Mouse (Mus musculus): Measurements from ENCODE around the gene C1galt1c1. TPM values are rescaled to one million over a fixed set of nuclear protein-coding genes. Genes with fewer than 3 reads are reported as not detected.
A peak's percentile ranks its signal among the peaks of the same experiment; 100 is the strongest.

The C1galt1c1 gene
- 10 to 100 TPM; 14.5 to 14.6 TPM for total RNA-seq (2021)
- long read RNA-seq, experiment 1, transcript C1galt1c1-201 (2 exons, 1,449 nt), result major isoform, 12 of 12 reads
- long read RNA-seq, experiment 1, partial matches to known transcripts, result 0 of 12 reads
- long read RNA-seq, experiment 1, other reads (novel, unspliced or antisense), result 0 of 12 reads
- long read RNA-seq, experiment 2, transcript C1galt1c1-201 (2 exons, 1,449 nt), result major isoform, 5 of 7 reads
- long read RNA-seq, experiment 2, partial matches to known transcripts, result 0 of 7 reads
- long read RNA-seq, experiment 2, other reads (novel, unspliced or antisense), result 2 of 7 reads

DNA sequence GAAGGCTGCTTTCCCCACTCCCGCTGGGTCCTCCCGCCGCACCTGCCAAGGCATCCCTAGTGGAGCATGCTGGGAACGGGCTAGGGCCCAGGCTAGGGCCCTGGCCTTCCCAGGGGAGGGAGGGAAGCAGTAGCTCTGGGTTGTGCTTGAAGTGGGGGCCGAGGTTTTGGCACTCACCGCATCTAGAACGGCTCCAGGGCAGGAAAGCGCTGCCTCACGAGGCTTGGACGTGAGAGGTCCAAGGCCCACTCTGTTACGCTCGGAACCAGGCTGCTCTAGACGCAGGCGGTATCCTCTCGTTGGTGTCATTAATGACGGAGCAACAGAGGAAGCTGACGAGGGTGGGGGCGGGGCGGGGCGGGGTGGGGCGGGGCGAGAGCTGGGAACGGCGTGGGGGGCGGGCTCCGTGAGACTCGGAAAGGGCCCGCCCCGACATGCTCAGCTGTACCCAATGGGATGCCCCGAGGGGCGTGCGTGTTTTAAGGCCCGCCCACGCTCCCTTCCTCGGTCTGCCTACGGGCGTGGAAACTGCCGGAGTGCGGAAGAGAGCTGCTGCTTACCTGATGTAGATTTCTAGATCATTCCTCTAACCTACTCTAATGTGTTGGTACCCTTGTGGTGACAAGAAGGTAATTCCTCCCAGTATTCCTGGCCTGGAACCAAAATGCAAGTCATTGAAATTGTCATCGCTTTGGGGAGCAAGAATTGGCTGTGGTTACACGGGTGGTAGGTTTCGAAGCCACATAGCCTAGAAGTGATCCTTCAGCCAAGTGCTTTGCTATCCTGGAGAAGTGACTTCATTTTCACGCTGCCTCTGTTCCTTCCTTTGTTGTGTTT lies at the start of gene C1galt1c1:
Gene C1galt1c1 (minus strand): TSS at position 287 of the 837 bp plus-strand sequence.
- DNase-seq (ENCODE audit: low spot score in 2 of 2), result peak; percentile 77 to 90

DNA sequence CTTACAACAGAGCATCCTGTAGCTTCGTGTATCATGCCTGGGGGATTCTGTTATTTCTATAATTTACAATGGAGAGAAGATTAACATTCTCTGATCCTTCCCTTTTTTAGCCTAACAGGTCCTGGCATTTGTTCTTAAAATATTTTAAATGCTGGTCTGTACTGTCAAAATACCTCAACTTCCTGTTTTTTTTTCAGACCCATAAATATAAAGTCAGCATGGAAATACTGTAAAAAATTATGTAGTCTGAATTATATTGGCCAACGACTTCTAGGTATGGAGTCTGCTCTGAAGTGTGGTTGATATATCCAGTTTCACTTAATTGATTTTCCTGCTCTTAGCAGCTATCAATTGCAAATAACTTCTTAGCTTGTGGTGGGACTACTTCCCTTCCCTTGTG lies 47.1 kb upstream of the C1galt1c1 start:
- no peak for DNase-seq (ENCODE audit: low spot score in 2 of 2)

DNA sequence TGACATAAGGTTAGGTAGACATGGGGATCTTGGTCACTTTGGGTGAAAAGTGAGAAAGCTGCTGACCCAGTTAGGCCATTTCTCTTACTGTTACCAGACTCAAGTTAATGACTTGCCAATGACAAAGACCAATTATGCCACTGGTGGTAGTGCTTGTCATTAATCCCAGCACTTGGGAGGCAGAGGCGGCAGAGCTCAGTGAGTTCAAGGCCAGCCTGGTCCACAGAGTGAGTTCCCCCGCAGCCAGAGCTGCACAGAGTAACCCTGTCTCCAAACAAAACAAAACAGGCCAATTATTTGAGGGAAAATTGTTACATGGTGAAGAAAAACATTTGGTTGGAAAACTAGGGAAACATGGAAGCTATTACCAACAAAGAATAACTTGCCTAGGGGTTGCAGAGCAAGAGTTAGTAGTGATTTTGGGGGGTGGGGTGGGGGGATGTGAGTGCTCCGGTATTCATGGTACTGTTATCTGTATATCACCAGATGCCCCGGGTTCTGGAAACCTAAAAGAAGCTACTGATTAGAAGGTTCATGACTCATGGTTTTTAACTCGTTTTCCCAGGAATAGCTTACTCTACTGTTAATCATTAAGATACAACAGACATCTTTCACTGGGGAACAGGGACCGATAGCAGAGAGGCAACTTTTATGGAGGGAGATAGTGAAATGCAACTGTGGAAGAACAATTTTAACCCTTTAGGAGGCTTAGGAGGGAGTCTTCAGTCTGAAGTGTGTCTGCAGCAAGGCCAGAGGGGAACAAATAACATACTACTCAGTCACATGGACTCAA lies 34.4 kb upstream of the C1galt1c1 start:
- no peak for DNase-seq (ENCODE audit: low spot score in 2 of 2)

DNA sequence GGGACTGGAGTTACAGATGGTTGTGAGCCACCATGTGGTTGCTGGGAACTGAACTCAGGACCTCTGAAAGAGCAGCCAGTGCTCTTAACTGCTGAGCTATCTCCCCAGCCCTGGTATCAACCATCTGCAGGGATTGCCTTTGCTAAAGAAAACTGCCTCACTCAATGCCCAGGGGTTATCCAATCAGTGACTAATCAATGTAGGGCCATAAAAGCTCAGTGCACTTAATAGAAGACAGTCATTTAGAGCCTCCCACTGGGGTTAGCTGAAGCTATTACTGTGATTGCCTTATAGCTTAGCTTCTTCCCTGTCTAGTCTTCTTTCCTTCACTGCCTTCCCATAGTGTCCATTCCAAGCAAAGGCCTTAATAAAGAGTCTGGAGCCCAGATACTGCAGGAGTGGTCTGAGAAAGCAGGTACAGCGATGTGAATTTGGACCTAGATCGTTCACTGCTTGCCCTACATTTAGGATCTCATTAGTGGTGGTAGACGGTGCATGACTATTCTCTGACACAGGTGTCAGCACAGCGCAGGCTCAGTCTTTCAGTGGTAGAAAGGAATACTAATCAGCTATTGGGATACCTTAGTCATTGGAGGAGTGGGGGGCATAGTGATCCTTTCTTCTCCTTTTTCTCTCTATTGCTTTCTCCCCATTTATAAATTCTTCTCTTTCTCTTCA lies 21.5 kb upstream of the C1galt1c1 start:
- DNase-seq (ENCODE audit: low spot score in 2 of 2), result no peak

DNA sequence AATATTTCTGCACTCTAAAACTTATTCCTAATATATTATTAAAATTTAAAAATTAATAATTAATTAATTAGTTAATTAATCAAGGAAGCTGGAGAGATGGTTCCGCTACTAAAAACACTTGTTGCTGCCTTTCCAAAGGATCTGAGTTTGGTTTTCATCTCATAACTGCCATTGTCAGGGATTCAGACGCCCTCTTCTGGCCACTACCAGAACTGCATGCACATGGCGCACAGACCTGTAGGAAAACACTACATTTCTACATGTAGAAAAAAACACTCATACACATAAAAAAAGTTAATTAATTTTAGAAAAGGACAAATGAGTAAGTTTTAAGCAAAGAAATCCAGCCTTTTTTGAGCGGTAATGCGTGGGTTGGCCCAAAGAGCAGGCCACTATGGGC lies 19.8 kb upstream of the C1galt1c1 start:
- no peak for DNase-seq (ENCODE audit: low spot score in 2 of 2)

DNA sequence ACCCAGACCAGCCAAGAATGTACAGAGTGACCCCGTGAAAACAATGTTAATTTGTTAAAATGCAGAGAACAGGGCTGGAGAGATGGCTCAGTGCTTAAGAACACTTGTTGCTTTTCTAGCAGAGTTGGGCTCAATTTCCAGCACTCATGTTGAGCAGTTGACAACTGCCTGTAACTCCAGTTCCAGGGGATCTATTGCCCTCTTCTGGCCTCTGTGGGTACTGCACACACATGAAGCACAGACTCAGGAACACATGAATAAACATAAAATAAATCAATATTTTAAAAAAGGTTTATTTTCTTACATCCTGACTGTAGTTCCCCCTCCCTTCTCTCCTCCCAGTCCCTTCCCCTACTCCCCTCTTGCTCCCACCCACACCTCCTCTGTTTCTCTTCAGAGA lies 18.3 kb upstream of the C1galt1c1 start:
- no peak for DNase-seq (ENCODE audit: low spot score in 2 of 2)

DNA sequence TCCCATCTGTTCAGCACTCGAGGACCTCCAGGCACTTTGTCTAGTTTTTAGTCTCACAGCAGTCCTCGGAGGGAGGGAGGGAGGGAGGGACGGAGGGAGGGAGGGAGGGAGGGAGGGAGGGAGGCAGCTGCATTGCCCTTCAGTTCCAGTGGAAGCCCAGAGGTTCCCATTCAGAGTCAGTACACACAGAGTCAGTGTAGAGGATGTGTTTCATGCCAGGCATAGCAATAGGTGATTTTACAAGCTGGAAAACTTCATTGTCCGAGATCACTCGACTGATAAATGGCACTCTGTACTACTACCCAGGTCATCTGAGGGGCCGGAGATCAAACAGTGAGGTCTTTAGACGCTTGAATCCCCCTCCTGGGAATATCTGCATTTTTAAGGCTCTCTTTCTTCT lies 16.3 kb upstream of the C1galt1c1 start:
- no peak for DNase-seq (ENCODE audit: low spot score in 2 of 2)

DNA sequence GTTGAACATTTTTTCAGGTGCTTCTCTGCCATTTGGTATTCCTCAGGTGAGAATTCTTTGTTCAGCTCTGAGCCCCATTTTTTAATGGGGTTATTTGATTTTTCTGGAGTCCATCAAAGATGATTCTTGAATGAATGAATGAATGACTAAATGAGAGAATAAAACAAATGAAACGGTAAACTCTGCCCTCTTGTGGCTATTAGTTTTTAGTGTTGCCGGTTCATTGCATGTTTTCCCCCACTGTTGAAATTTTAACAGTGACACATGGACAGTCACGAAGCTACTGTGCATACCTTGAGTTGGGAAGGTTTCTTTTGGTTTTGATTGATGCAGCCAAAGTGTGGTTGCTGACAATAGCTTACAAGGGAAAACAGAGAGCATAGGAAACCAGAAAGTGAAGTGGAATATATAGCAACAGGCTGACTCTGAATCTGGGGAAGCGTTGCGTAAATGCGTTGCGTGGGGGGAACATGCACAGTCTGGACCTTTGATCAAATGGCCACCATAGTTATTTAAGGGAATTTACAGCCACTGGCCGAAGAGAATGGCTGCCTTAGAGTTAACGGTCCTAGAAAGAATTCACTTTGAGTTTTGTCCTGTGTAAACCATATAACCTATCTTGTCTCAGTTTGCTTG lies 15.6 kb upstream of the C1galt1c1 start:
- DNase-seq (ENCODE audit: low spot score in 2 of 2), result no peak

DNA sequence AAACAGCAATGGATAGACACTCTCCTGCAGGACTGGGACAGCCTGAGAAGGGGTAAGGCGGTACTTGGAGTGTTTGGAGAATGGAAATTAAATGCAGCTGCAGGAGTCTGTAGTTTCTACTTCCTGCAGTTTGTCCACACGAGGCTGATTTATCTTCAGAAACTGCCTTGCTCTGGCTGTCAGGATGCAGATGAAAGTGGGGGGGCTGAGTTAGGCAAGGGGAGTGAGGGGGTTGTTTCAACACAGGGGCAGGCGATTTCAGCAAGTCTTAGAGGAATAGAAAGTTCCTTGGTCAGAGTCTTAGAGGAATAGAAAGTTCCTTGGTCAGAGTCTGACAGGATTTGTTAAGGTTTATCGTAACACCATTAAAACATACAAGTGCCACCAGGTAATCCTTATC lies 7.3 kb upstream of the C1galt1c1 start:
- DNase-seq (ENCODE audit: low spot score in 2 of 2), result no peak

DNA sequence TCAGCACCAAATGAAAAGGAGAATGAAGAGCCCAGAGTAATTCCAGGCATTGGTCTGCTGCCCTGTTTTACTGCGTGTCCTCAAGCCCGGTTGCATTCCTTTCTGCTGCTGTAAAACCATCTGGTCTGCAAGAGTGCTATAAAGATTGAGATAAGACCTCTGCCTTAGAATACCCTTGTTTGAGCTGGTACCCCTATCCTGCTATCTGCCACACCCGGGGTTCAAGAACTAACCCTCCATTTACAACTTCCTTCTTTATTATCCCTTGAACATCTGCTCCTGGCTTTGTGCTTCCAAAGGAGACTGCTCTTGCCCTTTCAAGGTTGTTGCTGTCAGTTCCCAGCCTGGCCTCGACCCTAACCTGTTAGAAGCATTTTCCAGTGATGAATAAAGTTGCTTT lies 6.5 kb upstream of the C1galt1c1 start:
- DNase-seq (ENCODE audit: low spot score in 2 of 2), result no peak

DNA sequence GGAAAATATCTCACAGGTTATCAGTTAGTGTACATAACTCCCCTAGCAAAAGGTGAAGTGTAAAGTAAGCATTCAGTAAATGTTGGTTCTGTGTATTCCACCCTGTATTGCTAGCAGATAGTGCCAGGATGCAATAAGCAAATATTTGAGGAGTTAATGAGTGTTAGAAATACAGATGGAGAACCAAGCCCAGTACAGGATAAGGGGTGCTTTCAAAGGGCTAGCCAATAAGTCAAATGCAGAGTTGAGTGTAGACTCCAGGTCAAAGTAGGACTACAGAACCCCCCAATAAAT lies 698 bp upstream of the C1galt1c1 start:
- DNase-seq (ENCODE audit: low spot score in 2 of 2), result no peak

DNA sequence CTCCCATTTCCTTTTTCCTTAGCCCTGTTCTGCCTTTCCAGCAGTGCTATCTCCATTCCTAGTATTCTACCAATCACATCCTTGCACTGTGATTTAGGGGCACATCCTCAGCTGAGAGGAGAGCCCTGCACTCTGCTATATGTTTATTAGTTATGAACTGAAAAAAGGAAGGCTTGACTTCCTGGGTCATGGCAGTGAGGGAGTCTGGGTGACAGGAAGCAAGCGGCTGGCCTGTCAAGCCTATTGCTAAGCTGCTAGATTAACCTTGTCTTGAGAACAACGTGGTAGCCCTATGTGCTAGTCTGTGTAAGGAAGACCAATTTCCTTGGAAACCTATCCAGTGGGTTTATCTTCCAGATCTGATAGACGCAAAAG lies 33.9 kb downstream of the C1galt1c1 start:
- DNase-seq (ENCODE audit: low spot score in 2 of 2), result peak in 1 of 2 experiments; percentile 8

DNA sequence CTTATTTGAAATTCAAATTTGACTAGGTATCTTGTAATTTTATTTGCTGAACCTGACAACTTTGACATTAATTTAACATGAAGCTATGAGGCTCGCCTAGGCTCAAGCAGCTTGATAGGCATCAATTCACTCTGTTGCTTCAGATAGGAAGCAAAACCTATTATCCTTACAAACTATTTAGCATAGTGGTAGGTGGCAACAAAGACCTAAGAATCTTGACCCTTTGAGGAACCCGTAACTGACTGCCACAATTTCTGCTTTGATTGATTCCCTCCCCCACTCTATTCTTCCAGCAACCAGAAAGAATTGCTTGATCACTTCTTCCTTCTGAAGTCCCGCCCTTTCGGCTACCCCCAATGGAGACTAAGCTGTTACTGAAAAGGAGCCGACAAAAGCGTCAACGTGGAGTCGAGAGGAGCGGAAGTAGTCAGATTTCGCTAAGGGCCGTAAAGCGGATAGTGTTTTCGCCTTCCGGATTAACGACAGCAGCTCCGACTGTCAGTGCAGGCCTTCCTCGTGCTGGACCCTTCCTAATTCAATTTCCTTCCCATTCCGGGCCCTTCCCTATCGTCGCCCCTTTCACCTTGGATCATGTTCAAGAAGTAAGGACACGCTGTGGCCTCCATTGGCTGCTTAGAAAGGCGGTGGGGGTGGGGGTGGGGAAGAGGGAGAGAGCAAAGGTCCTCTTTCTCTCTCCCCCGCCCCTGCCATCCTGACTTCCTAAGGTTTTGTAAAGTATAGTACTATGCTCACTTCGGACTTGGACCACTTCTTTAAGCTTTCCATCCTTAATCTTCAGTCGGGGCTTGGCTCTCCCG lies 34.5 kb downstream of the C1galt1c1 start, which contains the start of gene Mcts1:
Gene Mcts1 (plus strand): TSS at position 402 of the 818 bp plus-strand sequence.
- DNase-seq (ENCODE audit: low spot score in 2 of 2), result peak; percentile 30 to 58

DNA sequence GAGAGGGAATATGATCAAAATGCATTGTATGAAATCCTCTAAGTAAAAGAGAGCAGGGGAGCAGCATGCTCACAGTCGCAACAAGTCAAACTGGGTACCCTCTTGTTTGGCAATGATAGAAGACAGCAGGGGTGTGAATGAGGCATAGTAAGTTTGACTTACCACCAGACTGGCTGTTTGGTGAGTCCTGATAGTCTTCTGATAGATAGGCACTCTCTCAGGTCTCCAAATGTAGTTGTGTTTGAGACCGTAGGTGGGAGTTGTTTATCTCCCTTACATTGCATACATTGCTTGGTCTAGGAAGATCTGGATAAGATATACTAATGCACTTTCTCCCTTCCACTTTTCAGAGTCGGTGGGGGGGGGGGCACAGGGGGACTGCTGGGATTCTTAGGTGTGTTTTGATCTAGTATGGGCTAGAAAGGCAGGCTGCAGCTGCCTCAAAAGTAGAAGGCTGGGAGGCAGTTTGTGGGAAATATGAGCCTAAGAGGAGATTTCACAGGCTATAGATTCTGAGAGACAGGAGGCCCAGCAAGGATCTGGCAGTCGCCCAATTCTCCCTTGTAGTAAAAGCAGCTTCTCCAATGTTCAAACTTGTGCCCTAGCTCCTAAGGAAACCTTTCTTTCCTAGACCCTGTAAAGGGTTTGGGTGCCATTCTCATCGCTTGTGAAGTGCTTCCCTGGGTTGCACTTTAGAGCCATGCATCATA lies 41.6 kb downstream of the C1galt1c1 start:
- DNase-seq (ENCODE audit: low spot score in 2 of 2), result peak in 1 of 2 experiments; percentile 9

DNA sequence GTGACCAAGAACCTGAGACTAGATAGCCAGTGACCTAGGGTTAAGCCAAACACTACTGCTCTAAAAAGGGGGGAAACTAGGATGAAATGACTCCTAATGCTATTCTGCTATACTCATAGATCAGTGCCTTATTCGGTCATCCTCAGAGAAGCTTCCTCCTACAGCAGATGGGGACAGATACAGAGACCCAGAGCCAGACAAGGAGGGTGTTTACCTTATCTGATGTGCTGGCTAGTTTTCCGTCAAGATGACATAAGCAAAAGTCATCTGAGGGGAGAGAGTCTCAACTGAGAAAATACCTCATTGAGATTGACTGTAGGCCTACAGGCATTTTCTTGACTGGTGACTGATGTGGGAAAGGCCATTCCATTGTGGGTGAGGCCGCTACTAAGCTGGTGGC lies 43.1 kb downstream of the C1galt1c1 start:
- no peak for DNase-seq (ENCODE audit: low spot score in 2 of 2)

DNA sequence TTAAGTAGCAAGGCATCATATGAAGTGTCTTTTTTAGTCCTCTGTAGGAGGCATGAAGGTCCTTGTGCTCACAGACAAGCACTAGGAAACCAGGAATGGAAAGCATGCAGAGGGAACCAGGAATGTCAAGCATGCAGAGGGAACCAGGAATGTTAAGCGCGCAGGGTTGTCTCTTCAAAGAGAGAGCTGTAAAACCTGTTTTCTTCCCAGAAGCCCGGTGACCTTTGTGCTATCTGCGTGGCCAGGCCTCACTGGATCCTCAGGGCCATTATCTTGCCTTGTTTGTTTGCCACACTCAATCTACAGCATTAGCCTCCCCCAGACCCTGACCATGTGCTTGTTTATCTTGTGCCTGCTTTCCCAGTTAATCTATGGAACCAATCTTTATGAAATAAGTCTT lies 45.1 kb downstream of the C1galt1c1 start:
- DNase-seq (ENCODE audit: low spot score in 2 of 2), result no peak

DNA sequence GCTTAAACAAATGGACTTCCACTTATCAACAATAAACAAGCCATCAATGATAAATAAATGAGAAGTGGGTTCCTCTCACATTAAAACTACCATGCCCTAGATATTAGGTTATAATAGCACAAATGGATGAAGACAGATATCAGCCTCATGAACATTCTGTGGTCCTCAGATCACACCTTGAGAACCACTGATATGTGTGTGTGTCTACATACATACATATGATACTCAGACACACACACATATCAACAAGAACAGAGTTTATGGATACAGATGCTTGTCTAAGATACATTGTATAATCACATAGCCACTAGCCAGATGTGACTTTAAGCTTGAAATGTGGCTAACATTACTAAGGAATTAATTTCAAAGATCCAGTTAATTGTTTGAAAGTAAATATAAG lies 51.6 kb downstream of the C1galt1c1 start:
- no peak for DNase-seq (ENCODE audit: low spot score in 2 of 2)

DNA sequence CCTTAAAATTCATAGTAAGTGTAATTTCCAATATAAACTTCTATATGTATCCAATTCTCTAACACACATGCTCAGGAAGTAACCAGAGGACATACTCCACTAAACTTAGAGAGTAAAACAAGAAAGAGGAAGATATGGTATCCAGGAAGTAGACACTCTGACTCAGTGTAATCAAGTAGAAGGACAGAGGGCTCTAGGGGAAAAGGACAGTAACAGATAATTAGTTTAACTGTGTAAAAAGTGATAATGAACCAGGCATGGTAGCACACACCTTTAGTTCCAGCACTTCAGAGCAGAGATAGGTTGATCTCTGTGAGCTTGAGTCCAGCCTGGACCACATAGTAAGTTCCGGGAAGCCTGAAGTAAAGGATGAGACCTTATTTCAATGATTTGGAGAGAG lies 53.7 kb downstream of the C1galt1c1 start:
- DNase-seq (ENCODE audit: low spot score in 2 of 2), result no peak

All from gastrocnemius, postnatal 4 days (tissue).